Mouse (Mus musculus): ENCODE measurements around the gene Maml3.

GRCm38 (mm10) chr3:51934531-51935485 lies 170.1 kb downstream of the Maml3 start:
- TF ChIP-seq CTCF (IDR thresholded peaks at IDR 0.05; ENCODE audit: low read depth): no peak
- TF ChIP-seq EP300 (optimal IDR thresholded peaks at IDR 0.05): no peak

All from stomach, postnatal 0 days (tissue).